Mouse (Mus musculus): ENCODE data around the gene Zwilch. TPM values are rescaled to one million over a fixed set of nuclear protein-coding genes. Genes with fewer than 3 reads are reported as not detected.
A peak's percentile ranks its signal among the peaks of the same experiment; 100 is the strongest.

The Zwilch gene
- polyA plus RNA-seq, 1 experiment from 2014 or later: 4.1 TPM

DNA sequence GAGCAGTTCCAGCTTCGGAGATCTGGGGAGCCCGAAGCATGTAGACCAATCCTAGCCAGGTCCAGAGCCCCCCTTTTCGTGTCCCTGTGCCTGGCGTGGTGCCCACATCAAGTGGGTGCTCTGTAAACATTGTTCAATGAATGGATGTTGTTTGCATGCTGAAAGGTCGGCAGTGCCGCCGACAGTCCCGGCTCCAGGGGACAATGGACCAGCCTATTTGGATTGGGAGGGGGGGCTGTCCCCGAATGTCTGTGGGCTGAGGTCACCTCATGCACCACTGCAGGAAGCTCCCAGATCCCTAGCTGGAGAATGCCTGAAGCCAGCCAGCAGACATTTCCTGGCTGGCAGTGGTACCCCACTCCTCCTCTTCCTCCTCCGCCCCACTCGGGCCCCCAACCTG, 78.8 kb downstream of the Zwilch start:
- H3K27ac ChIP-seq (replicated peaks): 0 out of 2 replicates have a peak overlapping the region, but pooled peaks have one; percentile 13
- 24% methylated on average over 11 of the region's 11 CpGs for WGBS
- no peak overlapping the region for H3K4me3 ChIP-seq (ENCODE audit: low read depth, low read length)
- ATAC-seq (ENCODE audit: low FRiP score, low TSS enrichment) (peak; percentile 65), DNase-seq (ENCODE audit: low spot score) (peak; percentile 69)
- H3K9ac ChIP-seq (ENCODE audit: low read length): no peak overlapping the region
- H3K36me3 ChIP-seq (ENCODE audit: control insufficient read depth, insufficient read depth, low read length): no peaks in the 10 kb centered on the region
- no peaks in the 10 kb centered on the region for H3K9me3 ChIP-seq (ENCODE audit: control insufficient read depth, low read length)
- H3K4me1 ChIP-seq (replicated peaks; ENCODE audit: control insufficient read depth, insufficient read depth): no peaks in the 10 kb centered on the region; the same call in 1 of the 2 replicates
- H3K27me3 ChIP-seq (ENCODE audit: control insufficient read depth, insufficient read depth, low read length): no peaks in the 10 kb centered on the region
- no peak overlapping the region for H3K4me2 ChIP-seq (replicated peaks; ENCODE audit: low read depth)
- TF ChIP-seq EP300 (optimal IDR thresholded peaks at IDR 0.05): no peak
- TF ChIP-seq CTCF (IDR thresholded peaks at IDR 0.05; ENCODE audit: low read depth): no peak

DNA sequence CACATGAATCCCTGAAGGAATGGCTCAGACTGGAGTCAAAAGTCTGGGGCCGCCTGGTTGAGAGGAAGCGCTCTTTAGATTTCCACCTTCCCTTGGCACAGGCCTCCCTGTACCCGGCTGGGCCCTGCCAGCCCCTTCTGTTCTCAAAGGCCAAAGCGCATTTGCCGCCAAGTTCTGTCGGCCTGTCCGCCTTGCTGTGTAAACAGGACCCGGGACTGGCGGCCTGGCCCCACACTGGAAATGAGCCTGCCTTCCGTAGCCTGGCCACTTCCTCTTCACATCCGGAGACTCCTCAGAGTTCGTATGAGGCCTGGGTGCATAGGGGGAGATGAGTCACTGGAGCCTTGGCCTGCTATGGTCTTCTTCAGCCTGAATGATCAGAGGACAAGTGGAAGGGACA, 83.9 kb downstream of the Zwilch start:
- Histone ChIP-seq H3K4me3 (ENCODE audit: low read depth, low read length) (no peak overlapping the region), H3K36me3 (ENCODE audit: control insufficient read depth, insufficient read depth, low read length) (no peaks in the 10 kb centered on the region), H3K9me3 (ENCODE audit: control insufficient read depth, low read length) (no peaks in the 10 kb centered on the region), H3K27me3 (ENCODE audit: control insufficient read depth, insufficient read depth, low read length) (no peaks in the 10 kb centered on the region), H3K4me2 (replicated peaks; ENCODE audit: low read depth) (no peak overlapping the region), H3K4me1 (replicated peaks; ENCODE audit: control insufficient read depth, insufficient read depth) (peaks cover 8% of the 10 kb centered on the region; the same call in 1 of the 2 replicates), H3K9ac (ENCODE audit: low read length) (0 out of 2 replicates have a peak overlapping the region, but pooled peaks have one; percentile 18), H3K27ac (replicated peaks) (peak overlapping the region; percentile 70)
- ATAC-seq (ENCODE audit: low FRiP score, low TSS enrichment): peak; percentile 51
- no peak for TF ChIP-seq EP300 (optimal IDR thresholded peaks at IDR 0.05)
- no peak for TF ChIP-seq CTCF (IDR thresholded peaks at IDR 0.05; ENCODE audit: low read depth)
- 24% methylated on average over 12 of the region's 12 CpGs for WGBS
- DNase-seq (ENCODE audit: low spot score): peak; percentile 62

DNA sequence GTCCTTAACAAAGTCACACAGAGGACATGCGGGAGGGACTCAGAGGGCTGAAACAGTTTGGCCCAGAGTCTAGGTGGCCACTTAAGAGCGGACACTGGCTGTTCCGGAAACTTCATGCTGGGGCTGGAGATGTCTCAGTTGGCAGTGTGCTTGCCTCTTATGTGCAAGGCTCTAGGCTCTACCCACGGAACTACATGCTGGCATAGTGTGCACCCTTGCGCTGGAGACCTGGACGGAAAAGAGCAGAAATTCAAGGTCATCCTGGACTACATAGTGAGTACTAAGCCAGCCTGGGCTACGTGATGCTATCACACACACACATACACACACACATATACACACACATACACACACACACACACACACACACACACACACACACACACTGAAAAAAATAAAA, 84.6 kb downstream of the Zwilch start:
- no peak for ATAC-seq (ENCODE audit: low FRiP score, low TSS enrichment)
- WGBS: 91% methylated on average over 7 of the region's 7 CpGs
- no peaks in the 10 kb centered on the region for H3K27me3 ChIP-seq (ENCODE audit: control insufficient read depth, insufficient read depth, low read length)
- H3K9me3 ChIP-seq (ENCODE audit: control insufficient read depth, low read length): no peaks in the 10 kb centered on the region
- no peaks in the 10 kb centered on the region for H3K36me3 ChIP-seq (ENCODE audit: control insufficient read depth, insufficient read depth, low read length)
- peaks cover 11% of the 10 kb centered on the region; the same call in 1 of the 2 replicates for H3K4me1 ChIP-seq (replicated peaks; ENCODE audit: control insufficient read depth, insufficient read depth)
- no peak overlapping the region for H3K4me3 ChIP-seq (ENCODE audit: low read depth, low read length)
- TF ChIP-seq EP300 (optimal IDR thresholded peaks at IDR 0.05) (no peak), CTCF (IDR thresholded peaks at IDR 0.05; ENCODE audit: low read depth) (no peak)
- H3K27ac ChIP-seq (replicated peaks): peak overlapping the region; percentile 70; the same call in 1 of the 2 replicates
- no peak for DNase-seq (ENCODE audit: low spot score)
- no peak overlapping the region for H3K4me2 ChIP-seq (replicated peaks; ENCODE audit: low read depth)
- no peak overlapping the region for H3K9ac ChIP-seq (ENCODE audit: low read length)

DNA sequence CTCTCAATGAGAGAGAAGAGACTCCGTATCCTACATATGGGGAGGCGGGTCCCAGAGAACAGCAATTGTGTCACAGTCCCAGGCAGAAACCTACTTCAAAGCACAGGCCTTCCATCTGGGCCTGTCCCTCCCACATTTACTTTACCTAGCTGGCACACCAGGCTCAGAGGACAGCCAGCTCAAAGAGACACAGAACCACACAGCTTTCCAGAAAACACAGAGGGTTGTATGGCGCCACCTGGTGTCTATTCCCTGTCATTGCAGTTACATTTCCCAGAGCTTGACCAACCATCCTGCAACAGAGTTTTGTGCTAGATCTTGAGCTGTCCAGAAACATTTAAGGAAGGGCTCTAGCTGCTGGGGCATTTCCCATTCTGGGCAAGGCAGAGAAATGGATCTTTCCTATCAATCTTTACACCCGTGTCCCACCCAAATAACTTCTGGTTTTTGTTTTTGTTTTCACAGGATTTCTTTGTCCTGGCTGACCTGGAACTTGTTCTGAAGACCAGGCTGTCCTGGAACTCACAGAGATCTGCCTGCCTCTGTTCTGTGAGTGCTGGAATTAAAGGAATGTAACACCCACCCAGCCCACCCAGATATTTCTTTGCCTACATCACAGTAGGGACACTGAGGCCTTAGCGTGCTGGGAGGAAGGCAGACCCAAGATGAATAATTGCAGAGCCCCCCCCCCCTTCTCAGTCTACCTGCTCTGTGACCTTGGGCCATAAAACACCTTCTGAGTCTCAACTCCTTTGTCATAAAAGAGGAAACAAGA, 85.3 kb downstream of the Zwilch start:
- no peaks in the 10 kb centered on the region for H3K27me3 ChIP-seq (ENCODE audit: control insufficient read depth, insufficient read depth, low read length)
- TF ChIP-seq CTCF (IDR thresholded peaks at IDR 0.05; ENCODE audit: low read depth): peak; percentile 99
- no peak for TF ChIP-seq EP300 (optimal IDR thresholded peaks at IDR 0.05)
- no peak overlapping the region for H3K4me3 ChIP-seq (ENCODE audit: low read depth, low read length)
- no peaks in the 10 kb centered on the region for H3K36me3 ChIP-seq (ENCODE audit: control insufficient read depth, insufficient read depth, low read length)
- H3K27ac ChIP-seq (replicated peaks): 0 out of 2 replicates have a peak overlapping the region, but pooled peaks have one; percentile 18
- H3K9me3 ChIP-seq (ENCODE audit: control insufficient read depth, low read length): no peaks in the 10 kb centered on the region
- no peak overlapping the region for H3K9ac ChIP-seq (ENCODE audit: low read length)
- no peak overlapping the region for H3K4me2 ChIP-seq (replicated peaks; ENCODE audit: low read depth)
- H3K4me1 ChIP-seq (replicated peaks; ENCODE audit: control insufficient read depth, insufficient read depth): peaks cover 12% of the 10 kb centered on the region; the same call in 1 of the 2 replicates
- DNase-seq (ENCODE audit: low spot score): peak; percentile 84
- peak; percentile 61 for ATAC-seq (ENCODE audit: low FRiP score, low TSS enrichment)
- WGBS: 40% methylated on average over 5 of the region's 5 CpGs

Other genes starting within 250 kb of the Zwilch start
- gene Smad6, start 151.0 kb downstream of the Zwilch start, polyA plus RNA-seq (2015; fragmentation: Nextera tagmentation; extraction: Ambion mirVana): 6.0 and 7.3 TPM in 2 replicates
- 0.13 and 0.17 TPM in 2 replicates for gene Lctl, start 56.0 kb downstream of the Zwilch start, polyA plus RNA-seq (2015; fragmentation: Nextera tagmentation; extraction: Ambion mirVana)
- 902 and 907 TPM in 2 replicates for gene Rpl4, start 271 bp upstream of the Zwilch start, polyA plus RNA-seq (2015; fragmentation: Nextera tagmentation; extraction: Ambion mirVana)
- 31.8 and 34.4 TPM in 2 replicates for gene Snapc5, start 6.2 kb upstream of the Zwilch start, polyA plus RNA-seq (2015; fragmentation: Nextera tagmentation; extraction: Ambion mirVana)
- 2.0 and 2.2 TPM in 2 replicates for gene Uchl4, start 62.1 kb upstream of the Zwilch start, polyA plus RNA-seq (2015; fragmentation: Nextera tagmentation; extraction: Ambion mirVana)
- gene Map2k1, start 80.5 kb upstream of the Zwilch start, polyA plus RNA-seq (2015; fragmentation: Nextera tagmentation; extraction: Ambion mirVana): 84.1 and 85.0 TPM in 2 replicates
- 81.1 and 85.7 TPM in 2 replicates for gene Tipin, start 108.5 kb upstream of the Zwilch start, polyA plus RNA-seq (2015; fragmentation: Nextera tagmentation; extraction: Ambion mirVana)
- 6.9 and 7.2 TPM in 2 replicates for gene Dis3l, start 168.2 kb upstream of the Zwilch start, polyA plus RNA-seq (2015; fragmentation: Nextera tagmentation; extraction: Ambion mirVana)
- gene Megf11, start 212.5 kb upstream of the Zwilch start, polyA plus RNA-seq (2015; fragmentation: Nextera tagmentation; extraction: Ambion mirVana): 0.46 and 0.67 TPM in 2 replicates

Data from stomach, postnatal 0 days (tissue).